Mouse (Mus musculus): ENCODE measurements around the gene Zfp983.

- no peak for TF ChIP-seq POLR2A (IDR thresholded peaks at IDR 0.05; ENCODE audit: borderline replicate concordance, control insufficient read depth, low read depth, low read length)
- TF ChIP-seq CTCF (IDR thresholded peaks at IDR 0.05; ENCODE audit: control insufficient read depth, insufficient read depth, low read length): no peak
Measured at GRCm38 (mm10) chr17:21616356-21616755, 34.1 kb upstream of the Zfp983 start.
